Comparison of ENCODE assay signal across 9 mouse cellular contexts in genomic region chr11:98497388-98498288, GRCm38 (mm10). TPM values are rescaled to one million over a fixed set of nuclear protein-coding genes. Genes with fewer than 3 reads are reported as not detected.
A peak's percentile ranks its signal among the peaks of the same experiment; 100 is the strongest.
DNase-seq lines count a peak whose midpoint lies in the region; ATAC-seq and TF ChIP-seq lines count a peak whose summit lies in the region.
"Had no signal": no experiment of that assay in that cellular context is flagged by ENCODE, and none has a peak within 500 bp of the region (broad histone marks: within the 10 kb centered on the region; RNA-seq: fewer than 3 reads in every experiment).

No protein-coding gene starts in this region.

- no peaks in the 10 kb centered on the region for H3K36me3 ChIP-seq in kidney, embryonic 15.5 days
- no peaks in the 10 kb centered on the region for H3K36me3 ChIP-seq in hindbrain, embryonic 15.5 days

- H3K4me2 ChIP-seq in kidney, embryonic 15.5 days, result peak overlapping the region; percentile 37
- H3K4me2 ChIP-seq in hindbrain, embryonic 15.5 days, result peak overlapping the region; percentile 17; the same call in 1 of the 2 replicates

- H3K9me3 ChIP-seq in kidney, embryonic 15.5 days (replicated peaks), result no peaks in the 10 kb centered on the region
- H3K9me3 ChIP-seq in hindbrain, embryonic 15.5 days, result no peaks in the 10 kb centered on the region

- no peak for TF ChIP-seq CTCF in bone marrow, adult 2 months (IDR thresholded peaks at IDR 0.05; ENCODE audit: control insufficient read depth, insufficient read depth, low read length)

- no peaks in the 10 kb centered on the region for H3K27me3 ChIP-seq in kidney, embryonic 15.5 days
- H3K27me3 ChIP-seq in hindbrain, embryonic 15.5 days, result no peaks in the 10 kb centered on the region

- intact Hi-C loops in gastrocnemius, postnatal 14 days (cut with DNase I; ENCODE audit: low total_unique reads), result no loop called here
- intact Hi-C loops in left cerebral cortex, postnatal 4 days (cut with DNase I), result no loop called here

- no peak overlapping the region for H3K9ac ChIP-seq in kidney, embryonic 15.5 days
- no peak overlapping the region for H3K9ac ChIP-seq in hindbrain, embryonic 15.5 days

- no peak for TF ChIP-seq POLR2A in bone marrow, adult 2 months (IDR thresholded peaks at IDR 0.05; ENCODE audit: borderline replicate concordance, control insufficient read depth, low read depth, low read length)

- 11% methylated on average over 22 of the region's 22 CpGs for WGBS in kidney, embryonic 15.5 days
- WGBS in bone marrow, adult 2 months, result 63% methylated on average over 22 of the region's 22 CpGs
- WGBS in hindbrain, embryonic 15.5 days, result 37% methylated on average over 22 of the region's 22 CpGs

- H3K4me3 ChIP-seq in kidney, embryonic 15.5 days (replicated peaks), result no peak overlapping the region
- H3K4me3 ChIP-seq in bone marrow, adult 2 months (replicated peaks; ENCODE audit: control insufficient read depth, low read depth, low read length), result no peak overlapping the region
- no peak overlapping the region for H3K4me3 ChIP-seq in hindbrain, embryonic 15.5 days

- H3K27ac ChIP-seq in kidney, embryonic 15.5 days, result peak overlapping the region; percentile 70
- H3K27ac ChIP-seq in bone marrow, adult 2 months (ENCODE audit: control insufficient read depth, insufficient read depth, low read depth, low read length, poor library complexity), result 0 out of 2 replicates have a peak overlapping the region, but pooled peaks have one; percentile 15
- H3K27ac ChIP-seq in hindbrain, embryonic 15.5 days (replicated peaks), result peak overlapping the region; percentile 52

- no peak for DNase-seq in kidney, adult 8-10 months
- peak; percentile 21 for DNase-seq in retina, postnatal 7 days (ENCODE audit: low read depth, low spot score)
- DNase-seq in gastrocnemius, postnatal 14 days, result no peak
- DNase-seq in left cerebral cortex, postnatal 4 days, result no peak

- ATAC-seq in kidney, embryonic 15.5 days (replicated peaks; ENCODE audit: low FRiP score), result no peak
- ATAC-seq in hindbrain, embryonic 15.5 days (ENCODE audit: low FRiP score, low read depth), result no peak
- no peak for ATAC-seq in megakaryocyte progenitor cell, adult 5-6 weeks (replicated peaks; ENCODE audit: poor library complexity)

- peaks cover 27% of the 10 kb centered on the region for H3K4me1 ChIP-seq in kidney, embryonic 15.5 days
- H3K4me1 ChIP-seq in bone marrow, adult 2 months (ENCODE audit: control insufficient read depth, insufficient read depth, low read length), result peaks cover 3% of the 10 kb centered on the region; the same call in 1 of the 2 replicates
- H3K4me1 ChIP-seq in hindbrain, embryonic 15.5 days (replicated peaks), result peaks cover 9% of the 10 kb centered on the region

RNA-seq across cellular contexts. Expression of gene Ikzf3, which starts 48.2 kb away (rescaled TPM):
- 0.43 and 0.44 TPM in 2 replicates for polyA plus RNA-seq in kidney, embryonic 15.5 days (2015; fragmentation: Nextera tagmentation; extraction: Ambion mirVana)
- polyA plus RNA-seq in bone marrow, adult 2 months (2011; ENCODE audit: insufficient read depth, insufficient read length, low replicate concordance, missing spikeins), result 13.3 and 41.7 TPM in 2 replicates
- polyA plus RNA-seq in hindbrain, embryonic 15.5 days (2015; fragmentation: Nextera tagmentation; extraction: Ambion mirVana), result 0.29 TPM in 1 of 2 replicates, not detected in the other
- total RNA-seq in megakaryocyte progenitor cell, adult 5-6 weeks (2015), result 1.2 TPM in 2 replicates
- 0.17 and 0.44 TPM in 2 replicates for total RNA-seq in megakaryocyte progenitor cell, adult 5-6 weeks (2017)
- under 1 TPM; 0.10 to 0.18 TPM for total RNA-seq in gastrocnemius, postnatal 14 days (2021)
- total RNA-seq in left cerebral cortex, postnatal 4 days (2021), result under 1 TPM; 0.38 to 0.46 TPM

RNA-seq across cellular contexts. Expression of gene Grb7, which starts 51.4 kb away (rescaled TPM):
- polyA plus RNA-seq in kidney, embryonic 15.5 days (2015; fragmentation: Nextera tagmentation; extraction: Ambion mirVana), result 68.8 and 69.8 TPM in 2 replicates
- polyA plus RNA-seq in bone marrow, adult 2 months (2011; ENCODE audit: insufficient read depth, insufficient read length, low replicate concordance, missing spikeins), result 0.85 TPM in 1 of 2 replicates, not detected in the other
- polyA plus RNA-seq in hindbrain, embryonic 15.5 days (2015; fragmentation: Nextera tagmentation; extraction: Ambion mirVana), result 1.1 and 1.3 TPM in 2 replicates
- not detected in 2 replicates for total RNA-seq in megakaryocyte progenitor cell, adult 5-6 weeks (2015)
- total RNA-seq in megakaryocyte progenitor cell, adult 5-6 weeks (2017), result not detected in 2 replicates
- total RNA-seq in gastrocnemius, postnatal 14 days (2021), result not detected
- 1 to 10 TPM; 2.2 to 2.3 TPM for total RNA-seq in left cerebral cortex, postnatal 4 days (2021)
- total RNA-seq: hematopoietic stem cell, adult 5-6 weeks had no signal

RNA-seq across cellular contexts. Expression of gene Zpbp2, which starts 53.3 kb away (rescaled TPM):
- polyA plus RNA-seq in kidney, embryonic 15.5 days (2015; fragmentation: Nextera tagmentation; extraction: Ambion mirVana), result 0.12 and 0.27 TPM in 2 replicates
- 2.2 and 6.5 TPM in 2 replicates for polyA plus RNA-seq in bone marrow, adult 2 months (2011; ENCODE audit: insufficient read depth, insufficient read length, low replicate concordance, missing spikeins)
- polyA plus RNA-seq in hindbrain, embryonic 15.5 days (2015; fragmentation: Nextera tagmentation; extraction: Ambion mirVana), result 0.13 and 0.25 TPM in 2 replicates
- total RNA-seq in megakaryocyte progenitor cell, adult 5-6 weeks (2015), result 0.17 TPM in 1 of 2 replicates, not detected in the other
- 0.10 TPM in 1 of 2 replicates, not detected in the other for total RNA-seq in megakaryocyte progenitor cell, adult 5-6 weeks (2017)
- not detected for total RNA-seq in gastrocnemius, postnatal 14 days (2021)
- total RNA-seq in left cerebral cortex, postnatal 4 days (2021), result not detected
- total RNA-seq: hematopoietic stem cell, adult 5-6 weeks had no signal

RNA-seq across cellular contexts. Expression of gene Mien1, which starts 58.8 kb away (rescaled TPM):
- 101 and 106 TPM in 2 replicates for polyA plus RNA-seq in kidney, embryonic 15.5 days (2015; fragmentation: Nextera tagmentation; extraction: Ambion mirVana)
- polyA plus RNA-seq in bone marrow, adult 2 months (2011; ENCODE audit: insufficient read depth, insufficient read length, low replicate concordance, missing spikeins), result 25.3 and 33.9 TPM in 2 replicates
- polyA plus RNA-seq in hindbrain, embryonic 15.5 days (2015; fragmentation: Nextera tagmentation; extraction: Ambion mirVana), result 246 and 250 TPM in 2 replicates
- total RNA-seq in megakaryocyte progenitor cell, adult 5-6 weeks (2015), result 42.0 and 43.2 TPM in 2 replicates
- 24.8 and 31.5 TPM in 2 replicates for total RNA-seq in megakaryocyte progenitor cell, adult 5-6 weeks (2017)
- 10 to 100 TPM; 27.7 to 30.3 TPM for total RNA-seq in gastrocnemius, postnatal 14 days (2021)
- total RNA-seq in left cerebral cortex, postnatal 4 days (2021), result 100 to 1,000 TPM; 111 to 118 TPM

Comparison
In these comparisons a context has a peak if more than half of its experiments do, and no peak if none do; other contexts are left out.
1. H3K27ac ChIP-seq: peak in every context shown above with its lines; median percentile 70 in kidney, embryonic 15.5 days; 52 in hindbrain, embryonic 15.5 days; 15 in bone marrow, adult 2 months.